Mouse (Mus musculus): ENCODE results near the gene Yars. TPM values are rescaled to one million over a fixed set of nuclear protein-coding genes. Genes with fewer than 3 reads are reported as not detected.

The Yars gene
- polyA plus RNA-seq, 1 experiment from 2014 or later = 116 TPM

DNA sequence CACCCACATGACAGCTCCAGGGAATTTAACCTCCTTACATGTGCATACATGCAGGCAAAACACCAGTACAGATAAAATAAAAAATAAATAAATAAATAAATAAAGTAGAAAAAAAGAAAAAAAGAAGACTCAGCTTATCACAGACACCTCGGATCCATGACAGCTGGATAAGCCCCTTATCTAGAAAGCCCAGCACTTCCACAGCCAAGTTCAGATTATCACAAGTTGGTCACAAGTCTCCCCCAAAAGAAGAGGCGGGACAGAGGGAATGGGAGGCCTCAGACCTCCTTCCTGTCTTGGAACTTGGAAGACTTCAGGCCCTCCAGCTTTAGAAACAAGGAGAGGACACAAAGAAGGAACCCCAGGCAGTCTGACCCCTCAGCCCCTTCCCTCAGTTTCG, 45.6 kb downstream of the Yars start:
- H3K4me3 ChIP-seq = no peak overlapping the region
- peaks cover 27% of the 10 kb centered on the region for H3K4me1 ChIP-seq
- WGBS = 65% methylated on average over 3 of the region's 3 CpGs
- no peaks in the 10 kb centered on the region for H3K27me3 ChIP-seq (replicated peaks)
- H3K9me3 ChIP-seq = no peaks in the 10 kb centered on the region
- H3K36me3 ChIP-seq (replicated peaks) = no peaks in the 10 kb centered on the region
- no peak overlapping the region for H3K4me2 ChIP-seq
- H3K27ac ChIP-seq = no peak overlapping the region
- no peak overlapping the region for H3K9ac ChIP-seq
- ATAC-seq (replicated peaks) = no peak

DNA sequence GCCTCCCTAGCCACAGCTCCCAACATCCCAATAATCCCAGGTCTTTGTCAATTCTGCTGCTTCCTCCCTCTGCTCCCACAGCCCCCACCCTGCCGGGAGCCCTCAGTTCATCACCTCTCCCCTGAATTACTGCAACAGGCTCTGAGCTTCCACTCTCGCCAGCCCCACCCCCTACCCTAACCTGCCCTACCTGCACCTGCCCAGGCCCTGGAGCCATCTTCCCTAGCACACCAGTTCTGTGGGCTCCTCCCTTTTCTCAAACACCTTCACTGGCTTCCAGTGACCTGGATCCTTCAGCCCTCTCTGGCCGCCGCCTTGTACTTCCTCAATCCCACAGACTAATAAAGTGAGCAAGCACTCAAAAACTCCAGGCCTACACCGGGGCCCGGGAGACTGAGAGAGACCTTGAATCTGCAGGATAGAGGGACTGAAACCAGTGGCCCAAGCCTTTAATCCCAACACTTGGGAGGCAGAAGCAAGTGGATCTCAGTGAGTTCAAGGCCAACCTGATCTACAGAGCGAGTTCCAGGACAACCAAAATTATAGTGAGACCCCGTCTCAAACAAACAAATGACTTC, 46.8 kb downstream of the Yars start:
- Histone ChIP-seq H3K4me2 (no peak overlapping the region), H3K36me3 (replicated peaks) (no peaks in the 10 kb centered on the region), H3K27me3 (replicated peaks) (no peaks in the 10 kb centered on the region), H3K9me3 (no peaks in the 10 kb centered on the region), H3K9ac (no peak overlapping the region), H3K27ac (no peak overlapping the region), H3K4me3 (no peak overlapping the region), H3K4me1 (peaks cover 27% of the 10 kb centered on the region)
- no peak for ATAC-seq (replicated peaks)
- 75% methylated on average over 8 of the region's 8 CpGs for WGBS

DNA sequence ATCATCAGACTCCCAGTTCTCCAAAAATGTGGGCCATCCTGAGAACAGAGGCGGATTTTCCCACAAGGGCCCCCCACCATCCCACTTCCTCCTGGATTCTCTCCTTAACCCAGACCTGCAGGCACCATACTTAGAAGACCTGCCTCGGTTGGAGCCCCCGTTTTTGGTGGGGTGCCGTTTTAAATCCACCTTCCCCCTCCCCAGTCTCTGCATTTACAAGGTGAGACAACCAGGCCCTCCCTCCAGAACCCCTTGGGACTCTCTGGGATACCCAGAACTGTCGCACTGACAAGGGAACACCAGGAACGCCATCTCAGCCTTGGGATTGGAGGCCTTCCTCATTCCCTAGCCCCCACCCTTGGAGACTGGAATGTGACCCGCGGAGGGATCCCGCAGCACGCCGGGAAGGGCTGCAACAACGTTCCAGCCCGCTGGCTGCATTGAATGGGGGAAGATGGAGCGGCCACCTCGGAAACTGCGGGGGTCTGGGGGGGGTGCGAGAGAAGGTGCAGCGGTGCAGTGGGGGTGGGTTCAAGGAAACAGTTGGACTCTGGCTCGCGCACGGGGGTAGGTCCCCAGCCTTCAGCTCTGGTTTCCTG, 48.4 kb downstream of the Yars start:
- Histone ChIP-seq H3K36me3 (replicated peaks) (no peaks in the 10 kb centered on the region), H3K27me3 (replicated peaks) (no peaks in the 10 kb centered on the region), H3K27ac (no peak overlapping the region), H3K4me3 (peak overlapping the region; percentile 72), H3K4me2 (peak overlapping the region; percentile 84), H3K9me3 (no peaks in the 10 kb centered on the region), H3K9ac (peak overlapping the region; percentile 65), H3K4me1 (peaks cover 34% of the 10 kb centered on the region)
- ATAC-seq (replicated peaks) = no peak
- WGBS = 6% methylated on average over 21 of the region's 21 CpGs

DNA sequence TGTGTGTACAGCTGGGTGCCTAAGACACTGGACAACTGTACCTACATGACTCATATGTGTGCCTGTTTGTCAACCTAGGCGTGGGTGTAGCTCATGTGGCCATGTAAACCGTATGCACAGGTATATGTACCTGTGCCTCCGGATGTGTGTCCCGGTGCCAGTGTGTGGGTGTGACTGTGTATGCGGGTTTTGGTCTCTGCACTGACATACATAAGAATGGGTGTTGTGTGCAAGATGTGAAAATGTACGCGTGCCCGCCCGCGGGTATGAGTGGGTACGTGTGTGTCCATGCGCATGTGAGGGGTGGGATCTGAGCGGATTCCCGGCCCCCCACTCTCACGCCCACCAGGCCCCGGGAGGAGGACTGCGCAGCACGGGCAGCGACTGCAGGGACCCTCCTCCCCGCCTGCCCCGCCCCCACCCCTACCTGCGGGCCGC, 49.0 kb downstream of the Yars start:
- no peaks in the 10 kb centered on the region for H3K36me3 ChIP-seq (replicated peaks)
- H3K9me3 ChIP-seq = no peaks in the 10 kb centered on the region
- 1% methylated on average over 23 of the region's 23 CpGs for WGBS
- peak overlapping the region; percentile 65 for H3K9ac ChIP-seq
- peaks cover 34% of the 10 kb centered on the region for H3K4me1 ChIP-seq
- H3K4me2 ChIP-seq = peak overlapping the region; percentile 84
- H3K27me3 ChIP-seq (replicated peaks) = no peaks in the 10 kb centered on the region
- ATAC-seq (replicated peaks) = peak; percentile 72
- peak overlapping the region; percentile 72 for H3K4me3 ChIP-seq
- peak overlapping the region; percentile 65 for H3K27ac ChIP-seq

DNA sequence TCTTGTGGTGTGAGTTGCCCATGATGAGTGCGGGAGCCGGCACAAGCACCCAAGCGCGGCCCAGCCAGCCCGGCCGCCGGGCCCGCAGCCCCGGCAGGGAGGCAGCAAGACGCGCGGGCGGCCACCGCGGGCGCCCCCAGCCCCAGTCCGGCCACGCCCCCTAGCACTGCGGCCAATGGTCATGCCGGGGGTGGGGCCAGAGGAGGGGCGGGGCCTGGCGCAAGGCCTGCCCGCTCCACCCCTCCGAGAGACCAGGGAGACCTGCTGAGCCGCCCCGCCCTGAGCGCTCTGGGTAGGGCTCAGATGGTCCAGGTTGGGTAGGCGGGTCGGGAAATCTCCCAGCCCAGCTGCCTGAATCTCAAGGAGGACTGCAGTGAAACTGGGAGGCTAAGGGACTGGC, 49.5 kb downstream of the Yars start:
- Histone ChIP-seq H3K36me3 (replicated peaks) (no peaks in the 10 kb centered on the region), H3K27ac (peak overlapping the region; percentile 65), H3K4me3 (peak overlapping the region; percentile 72), H3K9me3 (no peaks in the 10 kb centered on the region), H3K4me2 (peak overlapping the region; percentile 84), H3K4me1 (peaks cover 34% of the 10 kb centered on the region), H3K9ac (peak overlapping the region; percentile 65), H3K27me3 (replicated peaks) (no peaks in the 10 kb centered on the region)
- ATAC-seq (replicated peaks) = peak; percentile 83
- WGBS = 0% methylated on average over 27 of the region's 29 CpGs

DNA sequence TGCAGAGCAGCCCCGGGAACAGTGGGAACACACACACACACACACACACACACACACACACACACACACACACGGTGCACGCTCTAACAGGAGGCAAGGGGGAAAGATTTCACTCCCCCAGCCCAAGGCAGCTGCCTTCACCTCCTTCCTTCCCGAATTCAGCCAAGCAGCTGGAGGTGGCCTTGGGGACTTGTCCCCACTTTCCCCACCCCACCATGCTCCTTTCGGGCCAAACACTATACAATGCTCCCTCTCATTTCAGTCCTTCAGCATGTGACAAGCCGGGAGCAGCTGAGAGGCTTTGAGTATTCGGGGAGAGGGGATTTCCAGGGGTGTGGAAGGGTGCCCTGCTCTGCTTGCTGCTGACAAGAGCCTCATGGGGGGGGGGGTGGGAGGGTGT, 52.3 kb downstream of the Yars start:
- H3K27ac ChIP-seq = no peak overlapping the region
- no peak for ATAC-seq (replicated peaks)
- H3K4me3 ChIP-seq = no peak overlapping the region
- H3K9me3 ChIP-seq = no peaks in the 10 kb centered on the region
- H3K27me3 ChIP-seq (replicated peaks) = peaks cover 3% of the 10 kb centered on the region
- no peak overlapping the region for H3K4me2 ChIP-seq
- WGBS = 14% methylated on average over 7 of the region's 7 CpGs
- H3K9ac ChIP-seq = no peak overlapping the region
- no peaks in the 10 kb centered on the region for H3K36me3 ChIP-seq (replicated peaks)
- H3K4me1 ChIP-seq = peaks cover 32% of the 10 kb centered on the region

DNA sequence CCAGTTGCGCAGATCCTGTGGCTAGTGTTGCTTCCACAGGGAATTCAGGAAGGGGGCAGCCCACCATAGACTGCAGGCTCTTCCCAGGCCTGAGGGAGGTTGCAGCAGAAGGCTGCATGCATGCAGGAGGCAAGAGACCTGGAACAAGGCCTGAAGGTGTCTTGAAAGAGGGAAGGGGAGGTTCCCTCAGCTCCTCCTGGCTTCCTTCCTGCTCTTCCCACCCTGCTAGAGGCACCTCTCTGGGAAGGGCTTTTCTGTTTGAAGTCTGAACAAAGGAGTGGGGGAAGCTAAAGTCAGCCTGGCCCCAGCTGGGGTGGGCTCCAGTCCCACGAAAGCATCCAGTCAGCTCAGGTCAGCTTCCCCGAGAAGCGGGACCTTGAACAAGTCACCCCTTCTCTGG, 52.8 kb downstream of the Yars start:
- H3K4me3 ChIP-seq = no peak overlapping the region
- H3K36me3 ChIP-seq (replicated peaks) = no peaks in the 10 kb centered on the region
- WGBS = 22% methylated on average over 4 of the region's 4 CpGs
- peaks cover 7% of the 10 kb centered on the region for H3K27me3 ChIP-seq (replicated peaks)
- no peak overlapping the region for H3K4me2 ChIP-seq
- no peak overlapping the region for H3K9ac ChIP-seq
- no peaks in the 10 kb centered on the region for H3K9me3 ChIP-seq
- H3K27ac ChIP-seq = 0 out of 2 replicates have a peak overlapping the region, but pooled peaks have one; percentile 5
- peaks cover 28% of the 10 kb centered on the region for H3K4me1 ChIP-seq
- ATAC-seq (replicated peaks) = no peak

DNA sequence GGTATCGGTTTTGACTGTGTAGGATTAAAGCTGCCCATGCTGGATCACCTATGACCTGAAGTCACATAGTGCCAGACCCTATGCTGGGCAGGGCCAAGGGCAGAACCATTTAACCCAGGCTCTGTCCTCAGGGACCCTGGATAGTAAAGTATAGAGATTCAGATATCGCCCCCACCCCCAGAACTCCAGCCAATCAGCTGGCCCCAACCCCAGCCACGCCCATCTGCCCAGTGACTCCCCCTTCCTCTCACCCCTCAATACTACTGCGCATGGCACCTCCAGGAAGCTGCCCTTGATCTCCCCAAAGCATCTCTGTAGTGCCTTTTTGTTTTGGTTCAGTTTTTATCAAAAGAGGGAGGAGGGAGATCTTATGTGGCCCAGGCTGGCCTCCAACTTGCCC, 53.2 kb downstream of the Yars start:
- Histone ChIP-seq H3K4me1 (peaks cover 24% of the 10 kb centered on the region), H3K27me3 (replicated peaks) (peaks cover 11% of the 10 kb centered on the region), H3K27ac (no peak overlapping the region), H3K9ac (no peak overlapping the region), H3K4me2 (no peak overlapping the region), H3K9me3 (no peaks in the 10 kb centered on the region), H3K36me3 (replicated peaks) (no peaks in the 10 kb centered on the region), H3K4me3 (no peak overlapping the region)
- WGBS = 22% methylated on average over 4 of the region's 4 CpGs
- no peak for ATAC-seq (replicated peaks)

DNA sequence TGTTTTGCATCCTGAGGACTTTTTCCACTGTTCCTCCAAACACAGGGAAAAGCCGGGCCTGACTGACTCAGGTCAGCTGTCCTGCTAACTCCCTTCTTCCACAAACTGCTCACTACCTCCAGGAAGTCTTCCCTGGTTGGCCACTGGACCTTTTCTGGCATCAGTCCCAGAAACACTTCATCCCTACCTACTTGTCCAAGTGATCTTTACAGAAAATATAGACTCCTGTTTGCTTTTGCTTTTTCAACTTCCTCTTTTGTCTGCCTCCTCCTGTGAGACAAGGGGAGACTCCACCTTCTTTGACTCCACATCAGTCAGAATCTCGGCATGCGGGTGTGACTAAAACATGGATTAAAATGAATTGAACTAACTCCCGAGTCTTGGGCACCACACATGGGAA, 55.2 kb downstream of the Yars start:
- Histone ChIP-seq H3K27ac (no peak overlapping the region), H3K9me3 (no peaks in the 10 kb centered on the region), H3K36me3 (replicated peaks) (no peaks in the 10 kb centered on the region), H3K4me1 (peaks cover 25% of the 10 kb centered on the region), H3K4me2 (no peak overlapping the region), H3K4me3 (no peak overlapping the region), H3K9ac (no peak overlapping the region), H3K27me3 (replicated peaks) (peaks cover 25% of the 10 kb centered on the region)
- 42% methylated on average over 4 of the region's 4 CpGs for WGBS
- no peak for ATAC-seq (replicated peaks)

DNA sequence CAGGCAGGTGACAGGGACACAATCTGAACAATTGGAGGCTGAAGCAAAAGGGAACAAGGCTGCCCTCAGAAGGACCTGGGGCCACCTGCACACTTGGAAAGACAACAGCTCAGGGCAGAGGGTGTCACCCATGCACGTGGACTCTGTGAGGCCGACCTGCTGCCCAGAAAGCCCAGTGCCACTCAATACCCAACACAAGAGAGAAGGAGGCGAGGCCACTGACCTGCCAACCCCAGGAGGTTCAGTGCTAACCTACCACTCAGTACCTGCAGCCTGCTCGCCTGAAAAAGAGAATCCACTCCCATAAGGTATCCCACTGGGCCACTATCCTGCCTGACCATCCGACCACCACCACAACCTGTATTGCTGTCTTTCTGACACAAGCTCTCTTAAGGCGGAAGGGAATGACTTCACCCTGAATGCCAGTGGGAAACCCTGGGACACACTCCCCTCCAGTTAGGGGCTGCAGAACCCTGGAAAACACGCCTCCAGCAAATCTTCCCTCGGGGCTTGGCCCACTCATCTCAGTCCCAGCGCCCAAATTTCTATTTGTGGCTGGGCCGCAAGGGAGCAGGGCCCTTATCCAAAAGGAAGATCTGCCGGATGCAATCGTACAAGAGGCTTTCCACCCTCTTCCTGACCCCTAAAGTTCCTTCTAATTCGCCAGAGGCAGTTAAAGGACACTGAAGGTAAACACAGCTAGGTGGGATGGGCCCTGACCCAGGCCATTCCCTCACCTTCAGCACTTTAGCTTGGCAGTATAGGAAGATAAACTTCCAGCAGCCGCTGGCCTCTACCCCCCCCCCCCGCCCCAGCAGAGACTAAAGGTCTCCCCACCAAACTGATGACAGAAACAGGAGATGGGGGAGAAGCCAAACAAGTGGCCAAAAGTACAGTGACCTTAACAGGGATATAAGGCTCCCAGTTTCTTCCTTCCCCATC, 57.1 kb downstream of the Yars start:
- peaks cover 35% of the 10 kb centered on the region for H3K4me1 ChIP-seq
- no peak for ATAC-seq (replicated peaks)
- 40% methylated on average over 15 of the region's 15 CpGs for WGBS
- peaks cover 41% of the 10 kb centered on the region for H3K27me3 ChIP-seq (replicated peaks)
- no peak overlapping the region for H3K4me2 ChIP-seq
- no peak overlapping the region for H3K27ac ChIP-seq
- H3K36me3 ChIP-seq (replicated peaks) = no peaks in the 10 kb centered on the region
- no peaks in the 10 kb centered on the region for H3K9me3 ChIP-seq
- no peak overlapping the region for H3K9ac ChIP-seq
- no peak overlapping the region for H3K4me3 ChIP-seq

DNA sequence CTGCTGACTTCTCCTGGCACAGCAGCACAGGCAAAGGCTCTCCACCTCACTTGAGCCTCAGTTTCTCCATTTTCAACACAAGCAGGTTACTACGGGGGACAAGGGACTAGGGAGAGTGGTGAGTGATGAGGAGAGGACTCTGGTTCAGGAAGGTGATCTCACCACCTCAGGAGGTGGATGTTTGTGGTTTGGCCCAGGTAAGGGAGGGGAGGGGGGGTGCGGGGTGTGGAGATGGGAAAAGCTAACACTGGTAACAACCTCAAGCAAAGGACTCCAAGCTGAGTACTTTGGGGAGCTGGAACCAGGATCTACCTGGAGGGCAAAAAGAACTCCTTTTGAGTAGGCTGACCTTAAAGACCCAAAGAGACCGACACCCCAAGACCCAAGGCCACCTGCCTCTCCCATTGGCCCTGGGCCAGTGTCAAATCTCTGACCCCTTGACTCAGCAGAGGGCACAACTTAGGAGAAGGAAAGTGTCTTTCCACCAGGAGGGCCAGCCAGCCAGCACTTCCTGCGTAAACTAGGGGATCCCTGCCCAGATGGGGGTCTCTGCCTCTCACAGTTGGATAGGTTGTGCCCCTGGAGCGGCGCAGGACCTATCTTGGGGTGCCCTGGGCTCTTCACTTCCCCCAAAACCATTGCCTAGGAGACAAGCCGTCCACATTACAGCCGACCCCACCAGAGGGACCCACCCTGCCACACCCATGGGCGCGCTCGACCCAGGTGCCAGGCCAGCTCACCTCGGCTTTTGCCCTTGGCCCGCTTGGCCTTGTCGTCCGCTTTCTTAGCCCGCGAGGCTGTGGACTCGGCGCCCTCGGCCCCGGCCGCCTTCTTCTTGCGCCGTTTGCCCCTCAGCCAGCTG, 58.1 kb downstream of the Yars start:
- Histone ChIP-seq H3K4me3 (peak overlapping the region; percentile 40), H3K4me2 (peak overlapping the region; percentile 99), H3K4me1 (peaks cover 34% of the 10 kb centered on the region), H3K27ac (no peak overlapping the region), H3K9ac (peak overlapping the region; percentile 49), H3K36me3 (replicated peaks) (no peaks in the 10 kb centered on the region), H3K9me3 (no peaks in the 10 kb centered on the region), H3K27me3 (replicated peaks) (peaks cover 41% of the 10 kb centered on the region)
- no peak for ATAC-seq (replicated peaks)
- WGBS = 12% methylated on average over 24 of the region's 24 CpGs
